Mouse (Mus musculus): ENCODE data around the gene Ccdc85b.

The Ccdc85b gene

GRCm38 (mm10) chr19:5481398-5481797 is 23.7 kb upstream of the Ccdc85b start:
- no peak for DNase-seq (ENCODE audit: low read depth, low spot score)

GRCm38 (mm10) chr19:5480016-5480415 is 22.3 kb upstream of the Ccdc85b start:
- DNase-seq (ENCODE audit: low read depth, low spot score) = no peak

DNA sequence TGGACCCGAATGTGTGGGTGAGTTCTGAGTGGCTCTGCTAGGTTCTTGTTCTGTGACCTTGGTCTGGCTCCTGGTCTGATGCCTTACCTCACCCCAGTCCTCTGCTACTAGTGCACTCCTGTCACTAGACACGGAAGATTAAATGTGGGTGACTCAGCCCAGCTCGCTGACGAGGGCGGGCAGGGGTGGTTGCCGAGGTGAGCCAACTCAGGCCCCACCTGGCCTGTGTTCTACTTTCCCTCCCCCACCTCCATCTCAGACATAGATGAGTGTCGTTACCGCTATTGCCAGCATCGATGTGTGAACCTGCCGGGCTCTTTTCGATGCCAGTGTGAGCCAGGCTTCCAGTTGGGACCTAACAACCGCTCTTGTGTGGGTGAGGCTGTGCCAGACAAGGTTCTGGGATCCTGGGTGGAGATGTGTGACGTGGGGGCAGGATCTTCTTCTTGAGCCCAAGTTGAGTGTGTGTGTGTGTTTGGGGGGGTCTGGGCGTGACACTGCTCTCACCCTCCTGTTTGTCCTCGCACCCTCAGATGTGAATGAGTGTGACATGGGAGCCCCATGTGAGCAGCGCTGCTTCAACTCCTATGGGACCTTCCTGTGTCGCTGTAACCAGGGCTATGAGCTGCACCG is 20.1 kb upstream of the Ccdc85b start:
- DNase-seq (ENCODE audit: low read depth, low spot score) = no peak

- DNase-seq (ENCODE audit: low read depth, low spot score) = no peak
Observed at GRCm38 (mm10) chr19:5477004-5477667, 19.4 kb upstream of the Ccdc85b start.

- DNase-seq (ENCODE audit: low read depth, low spot score) = no peak
Observed at GRCm38 (mm10) chr19:5475069-5475714, 17.5 kb upstream of the Ccdc85b start.

DNA sequence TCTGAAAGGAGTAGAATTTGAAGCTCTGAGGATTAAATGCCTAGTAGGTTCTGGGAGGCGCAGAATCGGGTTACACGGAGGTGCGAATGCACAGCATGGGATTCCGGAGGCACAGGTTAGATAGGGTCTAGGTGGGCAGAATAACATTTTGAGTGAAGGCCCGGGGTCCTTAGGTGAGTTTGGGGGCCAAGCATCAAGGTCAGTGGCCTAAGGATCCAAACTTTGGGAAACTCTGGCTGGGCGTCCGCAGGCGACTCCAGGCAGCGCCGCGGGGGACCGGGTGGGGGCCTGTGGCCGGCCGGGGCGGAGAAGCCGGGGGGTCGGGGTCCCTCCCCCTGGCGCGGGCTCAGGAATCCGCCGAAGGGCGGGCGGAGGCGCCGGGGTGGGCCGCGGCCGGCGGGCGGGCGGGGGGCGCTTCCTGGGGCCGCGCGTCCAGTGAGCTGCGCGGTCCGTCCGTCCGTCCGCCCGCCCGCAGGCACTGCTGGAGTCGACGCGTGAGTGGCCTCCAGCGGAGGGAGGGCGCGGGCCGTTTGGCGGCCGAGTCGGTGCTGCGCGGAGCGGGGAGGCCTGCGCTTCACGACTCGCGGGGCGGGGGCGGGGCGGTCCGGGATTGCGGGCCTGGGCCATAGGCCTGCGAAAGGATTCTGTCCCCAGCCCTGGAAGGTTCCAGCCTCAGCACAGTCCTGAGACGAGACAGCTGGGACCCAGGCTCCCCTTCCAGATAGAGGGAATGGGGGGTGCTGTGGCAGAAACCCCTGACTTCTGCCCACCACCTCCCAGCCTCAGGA is 16.8 kb upstream of the Ccdc85b start:
- DNase-seq (ENCODE audit: low read depth, low spot score) = no peak

- no peak for DNase-seq (ENCODE audit: low read depth, low spot score)
Observed at GRCm38 (mm10) chr19:5473720-5474119, 16.0 kb upstream of the Ccdc85b start, which contains the start of gene Efemp2. Gene Efemp2 (plus strand): TSS chr19:5473954.

GRCm38 (mm10) chr19:5472857-5473256 is 15.2 kb upstream of the Ccdc85b start:
- DNase-seq (ENCODE audit: low read depth, low spot score) = no peak

DNA sequence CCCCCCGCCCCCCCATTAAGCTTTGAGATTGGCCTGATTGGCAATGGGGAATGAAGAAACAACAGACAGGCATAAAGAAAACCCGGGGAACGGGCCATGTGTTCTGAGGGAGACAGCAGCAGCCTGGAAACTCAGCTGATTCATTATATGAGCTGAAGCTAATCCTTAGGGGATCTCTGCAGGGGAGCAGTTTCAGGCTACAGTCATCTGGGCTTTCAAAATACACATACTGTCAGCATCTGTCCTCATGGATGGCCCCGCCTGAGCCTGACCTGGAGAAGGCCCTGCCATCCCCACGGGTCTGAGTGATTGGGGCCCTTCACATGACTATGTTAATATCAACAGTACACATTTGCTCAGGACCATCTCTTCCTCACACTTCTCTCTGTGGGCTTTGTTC is 14.2 kb upstream of the Ccdc85b start:
- DNase-seq (ENCODE audit: low read depth, low spot score) = no peak

GRCm38 (mm10) chr19:5468374-5468773 is 10.7 kb upstream of the Ccdc85b start, which contains the start of gene Ctsw:
Gene Ctsw (minus strand): TSS chr19:5468507.
- DNase-seq (ENCODE audit: low read depth, low spot score) = no peak

DNA sequence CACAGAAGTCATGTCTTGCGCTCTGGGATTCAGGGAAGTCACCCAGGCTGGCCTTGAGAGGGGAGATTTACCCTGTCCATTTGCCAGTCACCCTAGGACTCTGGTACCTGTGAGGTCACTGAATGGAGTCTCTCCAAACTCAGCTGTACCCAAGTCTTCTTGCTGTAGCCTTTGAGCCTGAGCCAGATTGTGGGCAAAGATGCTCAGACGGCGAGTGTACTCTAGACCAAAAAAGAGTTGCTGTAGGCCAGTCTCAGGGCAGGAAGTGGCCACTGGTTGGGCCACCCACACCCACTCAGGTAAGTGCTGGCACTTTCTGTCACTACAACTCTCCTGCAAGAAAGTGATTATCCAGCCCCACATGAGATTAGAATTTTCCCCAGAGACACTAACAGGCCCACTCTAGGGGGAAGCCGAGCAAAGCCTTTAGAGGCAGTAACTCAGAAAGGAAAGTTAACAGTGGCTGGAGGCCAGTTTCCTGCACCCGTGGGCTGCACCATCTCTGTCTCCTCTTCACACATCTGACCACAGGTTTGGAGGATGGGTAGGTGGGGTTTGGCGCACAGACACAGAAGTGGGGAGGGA is 9.3 kb upstream of the Ccdc85b start:
- DNase-seq (ENCODE audit: low read depth, low spot score) = no peak

GRCm38 (mm10) chr19:5465037-5465436 is 7.3 kb upstream of the Ccdc85b start:
- no peak for DNase-seq (ENCODE audit: low read depth, low spot score)

DNA sequence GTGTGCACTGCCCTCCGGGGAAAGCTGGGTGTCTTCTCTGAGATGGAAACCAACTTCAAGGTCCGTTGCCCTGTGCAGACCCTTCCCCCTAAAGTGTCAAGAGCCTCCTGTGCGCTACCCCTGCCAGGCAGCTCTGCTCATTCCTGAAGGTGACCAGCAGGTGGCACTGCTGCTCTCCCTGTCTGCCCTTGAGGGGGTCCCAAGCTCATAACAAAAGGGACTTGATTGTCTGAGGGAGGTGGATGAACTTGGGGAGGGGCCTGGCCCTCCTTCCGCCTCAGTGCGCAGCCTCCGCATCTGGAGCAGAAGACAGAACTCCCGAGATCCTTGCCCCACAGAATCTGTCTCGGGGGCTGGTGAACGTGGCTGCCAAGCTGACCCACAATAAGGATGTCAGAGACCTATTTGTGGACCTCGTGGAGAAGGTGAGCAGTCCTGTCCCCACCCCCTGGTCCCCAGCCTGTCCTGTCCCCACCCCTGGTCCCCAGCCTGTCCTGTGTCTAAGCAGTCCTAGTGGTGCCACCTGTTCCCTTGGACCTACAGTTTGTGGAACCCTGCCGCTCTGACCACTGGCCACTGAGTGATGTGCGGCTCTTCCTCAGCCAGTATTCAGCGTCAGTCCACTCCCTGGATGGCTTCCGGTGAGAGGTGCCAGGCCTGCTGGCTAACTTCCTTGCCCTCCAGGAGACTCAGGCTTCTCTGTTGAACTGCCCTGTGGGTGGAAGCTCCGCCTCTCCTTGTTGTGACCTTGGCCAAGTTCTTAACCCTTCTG is 6.3 kb upstream of the Ccdc85b start:
- no peak for DNase-seq (ENCODE audit: low read depth, low spot score)

GRCm38 (mm10) chr19:5463212-5463611 is 5.5 kb upstream of the Ccdc85b start:
- no peak for DNase-seq (ENCODE audit: low read depth, low spot score)

GRCm38 (mm10) chr19:5461411-5461810 is 3.7 kb upstream of the Ccdc85b start:
- DNase-seq (ENCODE audit: low read depth, low spot score) = no peak

- peak; percentile 67 for DNase-seq (ENCODE audit: low read depth, low spot score)
Observed at GRCm38 (mm10) chr19:5460465-5460911, 2.8 kb upstream of the Ccdc85b start, which contains the start of gene Fibp. Gene Fibp (plus strand): TSS chr19:5460615.

GRCm38 (mm10) chr19:5459896-5460295 is 2.2 kb upstream of the Ccdc85b start:
- no peak for DNase-seq (ENCODE audit: low read depth, low spot score)

- DNase-seq (ENCODE audit: low read depth, low spot score) = no peak
Observed at GRCm38 (mm10) chr19:5459019-5459418, 1.3 kb upstream of the Ccdc85b start.

DNA sequence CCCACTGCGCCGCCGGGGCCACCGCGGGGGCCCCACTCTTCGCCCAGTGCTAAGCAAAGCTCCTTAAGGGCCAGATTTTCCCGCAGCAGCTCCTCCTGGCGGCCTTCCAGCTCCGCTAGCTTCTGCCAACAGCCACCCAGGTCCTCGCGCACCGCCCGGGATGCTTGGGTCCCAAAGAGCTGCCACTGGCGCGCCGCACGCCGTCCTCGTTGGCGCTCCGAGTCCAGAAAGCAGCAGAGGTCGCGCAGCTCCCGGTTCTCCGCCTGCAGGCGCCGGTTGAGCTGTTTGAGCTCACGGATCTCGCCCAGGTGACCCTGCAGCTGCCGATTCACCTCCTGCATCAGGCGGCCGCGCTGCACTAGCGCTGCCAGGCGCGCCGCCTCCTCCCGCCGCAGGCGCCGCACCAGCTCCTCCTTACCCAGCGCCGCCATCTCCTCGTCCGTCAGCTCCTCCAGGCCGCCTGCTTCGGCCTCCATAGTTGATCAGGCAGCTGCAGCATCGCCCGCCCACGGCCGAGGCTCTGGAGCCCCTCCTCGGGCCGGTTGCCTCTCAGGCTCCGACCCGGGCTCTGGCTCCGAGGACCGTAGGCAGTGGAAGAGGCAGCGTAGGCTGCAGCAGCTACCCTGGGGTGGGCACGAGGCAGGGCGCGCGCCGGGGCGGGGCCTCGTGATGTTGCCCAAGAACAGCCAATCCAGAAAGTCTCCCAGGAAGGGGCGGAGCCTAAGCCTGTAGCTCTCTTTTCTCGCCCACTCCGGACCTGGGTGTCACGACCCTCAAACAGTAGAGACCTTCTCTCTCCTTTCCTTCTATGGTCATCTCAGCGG is 560 bp downstream of the Ccdc85b start:
- peak; percentile 80 for DNase-seq (ENCODE audit: low read depth, low spot score)

All from c-Kit-negative CD71-positive TER-119-positive erythroid progenitor cells, embryonic 14.5 days (primary cell).